Mouse (Mus musculus) liver, embryonic 15.5 days (tissue): Measurements from ENCODE around the gene Lysmd1. TPM values are rescaled to one million over a fixed set of nuclear protein-coding genes. Genes with fewer than 3 reads are reported as not detected.
"Not testable (repeated sequence)": the region's sequence is repeated elsewhere in the genome, so short reads cannot be mapped to it uniquely, and the experiment has no call there.

ENCODE experiments used
- ATAC-seq: fragments of 200-750 bp; cut with Nextera tagmentation; 2 replicates; pipeline ENCODE4 v1.8.0; 2017; ENCODE audit warnings: moderate number of reproducible peaks, mild to moderate bottlenecking, moderate library complexity; ENCODE audit not compliant: insufficient read depth
- H3K27ac ChIP-seq: fragments of 300-500 bp; sonication (generic); replicated peaks from 2 replicates; pipeline ENCODE4 v1.5.1; 2015; ENCODE audit warnings: mild to moderate bottlenecking, inconsistent platforms
- H3K27me3 ChIP-seq: fragments of 300-500 bp; sonication (generic); 2 replicates; pipeline ENCODE4 v1.6.1; 2015; ENCODE audit warnings: mild to moderate bottlenecking, inconsistent platforms
- H3K36me3 ChIP-seq: fragments of 300-500 bp; sonication (generic); replicated peaks from 2 replicates; pipeline ENCODE4 v1.6.1; 2015; ENCODE audit warnings: moderate library complexity, mild to moderate bottlenecking, inconsistent platforms
- H3K4me1 ChIP-seq: fragments of 300-500 bp; sonication (generic); replicated peaks from 2 replicates; pipeline ENCODE4 v1.6.1; 2015; ENCODE audit warnings: inconsistent platforms
- H3K4me2 ChIP-seq: fragments of 300-500 bp; sonication (generic); 2 replicates; pipeline ENCODE4 v1.6.1; 2015; ENCODE audit warnings: moderate library complexity, mild to moderate bottlenecking, inconsistent platforms
- H3K4me3 ChIP-seq: fragments of 300-500 bp; sonication (generic); replicated peaks from 2 replicates; pipeline ENCODE4 v1.5.1; 2015; ENCODE audit warnings: mild to moderate bottlenecking, inconsistent platforms
- H3K9ac ChIP-seq: fragments of 300-500 bp; sonication (generic); 2 replicates; pipeline ENCODE4 v1.6.1; 2015; ENCODE audit warnings: moderate library complexity, mild to moderate bottlenecking, inconsistent platforms
- H3K9me3 ChIP-seq: fragments of 300-500 bp; sonication (generic); replicated peaks from 2 replicates; pipeline ENCODE4 v1.6.1; 2016; ENCODE audit warnings: inconsistent platforms
- WGBS: fragments of 180-500 bp; shearing (Covaris S2); methylation state at CpG from one replicate; pipeline ENCODE4 v1.1.7; 2015; ENCODE audit warnings: mixed read lengths; ENCODE audit not compliant: insufficient replicate concordance; 5-methylcytosine and 5-hydroxymethylcytosine counted together
- polyA plus RNA-seq: library from polyadenylated mRNA; unstranded; fragments of >200 nt; fragmentation: Nextera tagmentation; extraction: Ambion mirVana; gene quantifications from 2 replicates; pipeline ENCODE4 v1.2.1, GENCODE M21; 2015

Lysmd1 gene
- polyA plus RNA-seq, result 7.1 and 8.3 TPM in 2 replicates

- WGBS, result under 1% methylated on average over 20 of the region's 20 CpGs
- peaks cover 31% of the 10 kb centered on the region for H3K4me1 ChIP-seq
- H3K4me2 ChIP-seq, result peak within 1 kb of the TSS; percentile 87
- peak within 1 kb of the TSS; percentile 86 for H3K27ac ChIP-seq
- no peaks in the 10 kb centered on the region for H3K27me3 ChIP-seq
- H3K4me3 ChIP-seq, result peak within 1 kb of the TSS; percentile 71
- ATAC-seq, result peak; percentile 89
- peaks cover 29% of the 10 kb centered on the region for H3K36me3 ChIP-seq
- H3K9ac ChIP-seq, result peak within 1 kb of the TSS; percentile 63
- no peaks in the 10 kb centered on the region for H3K9me3 ChIP-seq
These were observed at the start of gene Lysmd1, which contains the start of gene Scnm1 for GRCm38 (mm10) chr3:95133680-95134101. TSS of gene Lysmd1 (plus strand) at chr3:95134088. TSS of gene Scnm1 (minus strand) at chr3:95134011.

- H3K9ac ChIP-seq, result no peak overlapping the region
- no peaks in the 10 kb centered on the region for H3K9me3 ChIP-seq
- no peaks in the 10 kb centered on the region for H3K27me3 ChIP-seq
- WGBS, result 89% methylated on average over 1 of the region's 1 CpGs
- peaks cover 2% of the 10 kb centered on the region; the same call in 1 of the 2 replicates for H3K4me1 ChIP-seq
- ATAC-seq, result no peak
- H3K4me2 ChIP-seq, result no peak overlapping the region
- H3K36me3 ChIP-seq, result peaks cover 23% of the 10 kb centered on the region; the same call in 1 of the 2 replicates
- no peak overlapping the region for H3K27ac ChIP-seq
- H3K4me3 ChIP-seq, result no peak overlapping the region
These were observed 45.8 kb upstream of the Lysmd1 start for GRCm38 (mm10) chr3:95088071-95088470.

- Histone ChIP-seq H3K4me1 (peaks cover 36% of the 10 kb centered on the region), H3K27me3 (no peaks in the 10 kb centered on the region), H3K4me2 (no peak overlapping the region), H3K9ac (no peak overlapping the region), H3K4me3 (no peak overlapping the region), H3K9me3 (no peaks in the 10 kb centered on the region), H3K27ac (no peak overlapping the region), H3K36me3 (peaks cover 38% of the 10 kb centered on the region)
- 15% methylated on average over 2 of the region's 2 CpGs for WGBS
- ATAC-seq, result no peak
These were observed 33.0 kb upstream of the Lysmd1 start for GRCm38 (mm10) chr3:95100854-95101253.

GRCm38 (mm10) chr3:95105121-95105520, 28.8 kb upstream of the Lysmd1 start:
- 10% methylated on average over 4 of the region's 4 CpGs for WGBS
- Histone ChIP-seq H3K4me1 (peaks cover 57% of the 10 kb centered on the region), H3K27ac (peak overlapping the region; percentile 89)

GRCm38 (mm10) chr3:95105586-95106337, 28.1 kb upstream of the Lysmd1 start:
- Histone ChIP-seq H3K27me3 (no peaks in the 10 kb centered on the region), H3K4me1 (peaks cover 63% of the 10 kb centered on the region), H3K9ac (peak overlapping the region; percentile 95), H3K4me2 (peak overlapping the region; percentile 77), H3K27ac (peak overlapping the region; percentile 89), H3K36me3 (0 out of 2 replicates have a peak, but pooled peaks cover 15% of the 10 kb centered on the region), H3K4me3 (peak overlapping the region; percentile 95), H3K9me3 (no peaks in the 10 kb centered on the region)
- no peak; the same call in 1 of the 2 replicates for ATAC-seq
- 0% methylated on average over 16 of the region's 16 CpGs for WGBS

More at GRCm38 (mm10) chr3:95105121-95105520, 28.8 kb upstream of the Lysmd1 start:
- ATAC-seq, result no peak
- H3K9me3 ChIP-seq, result no peaks in the 10 kb centered on the region
- peak overlapping the region; percentile 95 for H3K9ac ChIP-seq
- H3K36me3 ChIP-seq, result 0 out of 2 replicates have a peak, but pooled peaks cover 16% of the 10 kb centered on the region
- peak overlapping the region; percentile 95 for H3K4me3 ChIP-seq
- peak overlapping the region; percentile 77 for H3K4me2 ChIP-seq
- no peaks in the 10 kb centered on the region for H3K27me3 ChIP-seq

- WGBS, result under 1% methylated on average over 51 of the region's 51 CpGs
- peaks cover 66% of the 10 kb centered on the region for H3K4me1 ChIP-seq
- H3K9me3 ChIP-seq, result no peaks in the 10 kb centered on the region
- H3K36me3 ChIP-seq, result 0 out of 2 replicates have a peak, but pooled peaks cover 10% of the 10 kb centered on the region
- H3K4me3 ChIP-seq, result peak within 1 kb of the TSS; percentile 95
- H3K27ac ChIP-seq, result peak within 1 kb of the TSS; percentile 89
- H3K9ac ChIP-seq, result peak within 1 kb of the TSS; percentile 95
- H3K4me2 ChIP-seq, result peak within 1 kb of the TSS; percentile 77
- peak; percentile 83 for ATAC-seq
- H3K27me3 ChIP-seq, result no peaks in the 10 kb centered on the region
These were observed 27.4 kb upstream of the Lysmd1 start, which contains the start of gene Pip5k1a for GRCm38 (mm10) chr3:95106338-95107117. TSS of gene Pip5k1a (minus strand) at chr3:95106930.

- peaks cover 64% of the 10 kb centered on the region for H3K4me1 ChIP-seq
- not testable (repeated sequence) for H3K9me3 ChIP-seq, ATAC-seq, H3K27me3 ChIP-seq, H3K36me3 ChIP-seq
- H3K4me3 ChIP-seq, result peak overlapping the region; percentile 95
- H3K4me2 ChIP-seq, result peak overlapping the region; percentile 77
- H3K27ac ChIP-seq, result peak overlapping the region; percentile 67
- peak overlapping the region; percentile 42; the same call in 1 of the 2 replicates for H3K9ac ChIP-seq
These were observed 26.6 kb upstream of the Lysmd1 start for GRCm38 (mm10) chr3:95107308-95107707.

- 51% methylated on average over 2 of the region's 2 CpGs for WGBS
- Histone ChIP-seq H3K4me1 (peaks cover 66% of the 10 kb centered on the region), H3K9ac (no peak overlapping the region), H3K27ac (peak overlapping the region; percentile 30; the same call in 1 of the 2 replicates), H3K27me3 (no peaks in the 10 kb centered on the region), H3K4me3 (no peak overlapping the region), H3K36me3 (no peaks in the 10 kb centered on the region), H3K4me2 (no peak overlapping the region), H3K9me3 (no peaks in the 10 kb centered on the region)
- no peak for ATAC-seq
These were observed 26.0 kb upstream of the Lysmd1 start for GRCm38 (mm10) chr3:95107898-95108297.

- H3K27ac ChIP-seq, result peak within 1 kb of the TSS; percentile 89
- no peaks in the 10 kb centered on the region for H3K27me3 ChIP-seq
- H3K9me3 ChIP-seq, result no peaks in the 10 kb centered on the region
- peaks cover 15% of the 10 kb centered on the region for H3K36me3 ChIP-seq
- peak; percentile 58 for ATAC-seq
- H3K9ac ChIP-seq, result peak within 1 kb of the TSS; percentile 80
- peak within 1 kb of the TSS; percentile 71 for H3K4me3 ChIP-seq
- H3K4me2 ChIP-seq, result peak within 1 kb of the TSS; percentile 66
- WGBS, result 1% methylated on average over 54 of the region's 54 CpGs
- H3K4me1 ChIP-seq, result peaks cover 51% of the 10 kb centered on the region
These were observed 22.8 kb upstream of the Lysmd1 start, which contains the start of gene Vps72 for GRCm38 (mm10) chr3:95110911-95111726. TSS of gene Vps72 (plus strand) at chr3:95111022.

GRCm38 (mm10) chr3:95112760-95113159, 21.1 kb upstream of the Lysmd1 start:
- Histone ChIP-seq H3K27ac (0 out of 2 replicates have a peak overlapping the region, but pooled peaks have one; percentile 9), H3K4me2 (peak overlapping the region; percentile 66), H3K9me3 (no peaks in the 10 kb centered on the region), H3K27me3 (no peaks in the 10 kb centered on the region), H3K9ac (no peak overlapping the region), H3K4me3 (peak overlapping the region; percentile 71; the same call in 1 of the 2 replicates), H3K4me1 (peaks cover 46% of the 10 kb centered on the region), H3K36me3 (peaks cover 16% of the 10 kb centered on the region)
- 100% methylated on average over 1 of the region's 1 CpGs for WGBS
- no peak for ATAC-seq
